Mouse (Mus musculus) small intestine, adult 2 months (tissue): ENCODE results near the gene Myh9. TPM values are rescaled to one million over a fixed set of nuclear protein-coding genes. Genes with fewer than 3 reads are reported as not detected.
A peak's percentile ranks its signal among the peaks of the same experiment; 100 is the strongest.

Experiments
- H3K27ac ChIP-seq: fragments of 200-500 bp; 2 replicates; pipeline ENCODE4 v1.5.1; 2012; ENCODE audit warnings: low read depth, low read length, control low read depth, inconsistent platforms; ENCODE audit not compliant: insufficient read depth
- H3K27me3 ChIP-seq: fragments of 200-500 bp; 2 replicates; pipeline ENCODE4 v1.6.1; 2012; ENCODE audit warnings: mild to moderate bottlenecking, moderate library complexity, low read length, inconsistent platforms; ENCODE audit not compliant: control insufficient read depth, insufficient read depth
- H3K36me3 ChIP-seq: fragments of 200-500 bp; 2 replicates; pipeline ENCODE4 v1.6.1; 2012; ENCODE audit warnings: mild to moderate bottlenecking, low read length, control low read depth, inconsistent platforms; ENCODE audit not compliant: control insufficient read depth, insufficient read depth
- H3K4me1 ChIP-seq: fragments of 200-500 bp; 2 replicates; pipeline ENCODE4 v1.6.1; 2012; ENCODE audit warnings: low read length, inconsistent platforms, mixed read lengths; ENCODE audit not compliant: control insufficient read depth, insufficient read depth, insufficient read length
- H3K4me3 ChIP-seq: fragments of 200-500 bp; 2 replicates; pipeline ENCODE4 v1.5.1; 2012; ENCODE audit warnings: low read depth, mild to moderate bottlenecking, control low read depth, inconsistent platforms, low read length, moderate library complexity
- CTCF ChIP-seq: fragments of 200-500 bp; IDR thresholded peaks from 2 replicates; pipeline ENCODE4 v1.5.1; 2012; ENCODE audit warnings: low read depth, mild to moderate bottlenecking, control low read depth, inconsistent platforms, low read length, moderate library complexity, mixed read lengths; ENCODE audit not compliant: insufficient replicate concordance, insufficient read length; ENCODE audit errors: extremely low read depth
- POLR2A ChIP-seq: fragments of 200-500 bp; IDR thresholded peaks from 2 replicates; pipeline ENCODE4 v1.6.1; 2012; ENCODE audit warnings: low read depth, mild to moderate bottlenecking, control low read depth, inconsistent platforms, low read length, moderate library complexity
- WGBS: fragments of 180-500 bp; shearing (Covaris S2); methylation state at CpG from one replicate; pipeline ENCODE4 v1.1.7; 2018; 5-methylcytosine and 5-hydroxymethylcytosine counted together
- polyA plus RNA-seq: library from polyadenylated mRNA; depleted of rRNA; stranded (reverse); fragments of >200 nt; gene quantifications from 2 replicates; pipeline ENCODE4 v1.2.3, GENCODE M21; 2012

Gene Myh9
- polyA plus RNA-seq, 1 experiment = 89.4 TPM

- peaks cover 85% of the 10 kb centered on the region for H3K36me3 ChIP-seq
- TF ChIP-seq CTCF = no peak
- TF ChIP-seq POLR2A = no peak
- H3K4me1 ChIP-seq = peaks cover 32% of the 10 kb centered on the region
- H3K4me3 ChIP-seq = no peak overlapping the region
- 75% methylated on average over 13 of the region's 13 CpGs for WGBS
- no peaks in the 10 kb centered on the region for H3K27me3 ChIP-seq
- peak overlapping the region; percentile 39; the same call in 1 of the 2 replicates for H3K27ac ChIP-seq
These were observed 47.7 kb downstream of the Myh9 start for GRCm38 (mm10) chr15:77794138-77794907.

GRCm38 (mm10) chr15:77793554-77793953 is 48.4 kb downstream of the Myh9 start:
- 31% methylated on average over 7 of the region's 7 CpGs for WGBS
- peak overlapping the region; percentile 63 for H3K27ac ChIP-seq
- no peaks in the 10 kb centered on the region for H3K27me3 ChIP-seq
- H3K36me3 ChIP-seq = peaks cover 88% of the 10 kb centered on the region
- peaks cover 25% of the 10 kb centered on the region for H3K4me1 ChIP-seq
- no peak for TF ChIP-seq POLR2A
- no peak for TF ChIP-seq CTCF
- H3K4me3 ChIP-seq = no peak overlapping the region

GRCm38 (mm10) chr15:77793094-77793493 is 48.9 kb downstream of the Myh9 start:
- WGBS = 30% methylated on average over 4 of the region's 4 CpGs
- TF ChIP-seq CTCF (no peak), POLR2A (no peak)
- H3K27ac ChIP-seq = peak overlapping the region; percentile 63

GRCm38 (mm10) chr15:77792056-77792455 is 49.9 kb downstream of the Myh9 start:
- no peak overlapping the region for H3K4me3 ChIP-seq
- 50% methylated on average over 9 of the region's 9 CpGs for WGBS
- H3K36me3 ChIP-seq = peaks cover 93% of the 10 kb centered on the region
- H3K27me3 ChIP-seq = no peaks in the 10 kb centered on the region
- TF ChIP-seq CTCF (no peak), POLR2A (no peak)
- peaks cover 15% of the 10 kb centered on the region for H3K4me1 ChIP-seq
- no peak overlapping the region for H3K27ac ChIP-seq

More at GRCm38 (mm10) chr15:77793094-77793493, 48.9 kb downstream of the Myh9 start:
- peaks cover 23% of the 10 kb centered on the region for H3K4me1 ChIP-seq
- H3K27me3 ChIP-seq = no peaks in the 10 kb centered on the region
- peaks cover 90% of the 10 kb centered on the region for H3K36me3 ChIP-seq
- no peak overlapping the region for H3K4me3 ChIP-seq

- Histone ChIP-seq H3K4me3 (no peak overlapping the region), H3K27me3 (no peaks in the 10 kb centered on the region), H3K4me1 (peaks cover 13% of the 10 kb centered on the region), H3K36me3 (peaks cover 94% of the 10 kb centered on the region), H3K27ac (no peak overlapping the region)
- WGBS = 94% methylated on average over 21 of the region's 21 CpGs
- TF ChIP-seq POLR2A (no peak), CTCF (no peak)
These were observed 51.1 kb downstream of the Myh9 start for GRCm38 (mm10) chr15:77790656-77791405.

- H3K27ac ChIP-seq = no peak overlapping the region
These were observed 52.8 kb downstream of the Myh9 start for GRCm38 (mm10) chr15:77789186-77789585.

GRCm38 (mm10) chr15:77788356-77788755 is 53.6 kb downstream of the Myh9 start:
- H3K27ac ChIP-seq = no peak overlapping the region; the same call in 1 of the 2 replicates
- WGBS = 69% methylated on average over 6 of the region's 6 CpGs
- no peaks in the 10 kb centered on the region for H3K27me3 ChIP-seq
- no peak overlapping the region for H3K4me3 ChIP-seq
- no peak for TF ChIP-seq CTCF
- TF ChIP-seq POLR2A = no peak
- H3K4me1 ChIP-seq = peaks cover 5% of the 10 kb centered on the region
- H3K36me3 ChIP-seq = peaks cover 96% of the 10 kb centered on the region

More at GRCm38 (mm10) chr15:77789186-77789585, 52.8 kb downstream of the Myh9 start:
- Histone ChIP-seq H3K36me3 (peaks cover 96% of the 10 kb centered on the region), H3K4me1 (peaks cover 9% of the 10 kb centered on the region), H3K4me3 (no peak overlapping the region), H3K27me3 (no peaks in the 10 kb centered on the region)
- TF ChIP-seq POLR2A (no peak), CTCF (no peak)
- WGBS = 77% methylated on average over 3 of the region's 3 CpGs
